Mouse (Mus musculus) CH12.LX (cell line): ENCODE results near the gene Prrt4. TPM values are rescaled to one million over a fixed set of nuclear protein-coding genes. Genes with fewer than 3 reads are reported as not detected.

ENCODE experiments used
- DNase-seq: peaks from one replicate; pipeline ENCODE4 v3.0.0-alpha.2; 2013; ENCODE audit errors: extremely low read depth
- H3K27ac ChIP-seq: 2 replicates; pipeline ENCODE4 v1.5.1; 2012; ENCODE audit warnings: low read depth, mild to moderate bottlenecking, control low read depth, moderate library complexity; ENCODE audit not compliant: insufficient read depth
- H3K27me3 ChIP-seq: replicated peaks from 2 replicates; pipeline ENCODE3; 2012; ENCODE audit warnings: inconsistent platforms
- H3K36me3 ChIP-seq, 2 experiments: replicated peaks in 1 of 2; 2 replicates each; pipeline versions ENCODE3 to v1.6.1; 2012; ENCODE audit warnings: inconsistent platforms in 1 of 2, low read length in 1 of 2, mild to moderate bottlenecking in 1 of 2, mixed read lengths in 1 of 2, moderate library complexity in 1 of 2; ENCODE audit not compliant: control insufficient read depth in 1 of 2, insufficient read depth in 1 of 2
- H3K4me1 ChIP-seq, 2 experiments: 2 replicates each; pipeline ENCODE4 v1.6.1; 2012; ENCODE audit warnings: inconsistent platforms in 1 of 2, moderate library complexity in 1 of 2; ENCODE audit not compliant: insufficient read depth in 2 of 2, control insufficient read depth in 1 of 2
- H3K4me2 ChIP-seq: 2 replicates; pipeline ENCODE4 v1.6.1; 2012; ENCODE audit warnings: low read depth, mild to moderate bottlenecking, control low read depth; ENCODE audit not compliant: poor library complexity, insufficient read depth, severe bottlenecking
- H3K4me3 ChIP-seq, 3 experiments: fragments of 150-350 bp in 1 of 3; sonication (generic) in 1 of 3; replicated peaks in 1 of 3; 2 replicates each; pipeline versions ENCODE3 to v1.5.1; 2011 to 2012; ENCODE audit warnings: low read depth in 2 of 3, low read length in 2 of 3, mild to moderate bottlenecking in 2 of 3, moderate library complexity in 2 of 3, control low read depth in 1 of 3, improper control_type of control experiment in 1 of 3, inconsistent platforms in 1 of 3, mixed read lengths in 1 of 3; ENCODE audit not compliant: poor library complexity in 1 of 3
- H3K79me2 ChIP-seq: replicated peaks from 2 replicates; pipeline ENCODE4 v1.6.1; 2012; ENCODE audit warnings: mild to moderate bottlenecking, moderate library complexity; ENCODE audit not compliant: control insufficient read depth, poor library complexity, insufficient read depth, severe bottlenecking; ENCODE audit errors: extremely low read depth
- H3K9ac ChIP-seq: 2 replicates; pipeline ENCODE4 v1.6.1; 2012; ENCODE audit warnings: low read depth, mild to moderate bottlenecking, control low read depth, moderate library complexity; ENCODE audit not compliant: insufficient read depth
- H3K9me3 ChIP-seq: replicated peaks from 2 replicates; pipeline ENCODE3; 2012; ENCODE audit warnings: low read length, inconsistent platforms, mixed read lengths
- CHD1 ChIP-seq: IDR thresholded peaks from 2 replicates; pipeline ENCODE4 v1.6.1; 2012; ENCODE audit warnings: low read depth, low read length, improper control_type of control experiment, inconsistent platforms
- CTCF ChIP-seq, 2 experiments: IDR thresholded peaks in 1 of 2; conservative IDR thresholded peaks in 1 of 2; 2 replicates each; pipeline ENCODE4 v1.5.1; 2011 to 2012; ENCODE audit warnings: low read depth in 2 of 2, low read length in 2 of 2, improper control_type of control experiment in 1 of 2, inconsistent platforms in 1 of 2, mild to moderate bottlenecking in 1 of 2, moderate library complexity in 1 of 2
- E2F4 ChIP-seq: IDR thresholded peaks from 2 replicates; pipeline ENCODE4 v1.6.1; 2011; ENCODE audit warnings: low read depth, low read length, improper control_type of control experiment; ENCODE audit not compliant: insufficient replicate concordance
- ELF1 ChIP-seq: IDR thresholded peaks from 2 replicates; pipeline ENCODE4 v1.6.1; 2014; ENCODE audit warnings: low read depth, mild to moderate bottlenecking, inconsistent platforms, low read length, improper control_type of control experiment
- EP300 ChIP-seq: IDR thresholded peaks from 2 replicates; pipeline ENCODE4 v1.6.1; 2011; ENCODE audit warnings: low read length, improper control_type of control experiment
- ETS1 ChIP-seq: conservative IDR thresholded peaks from 2 replicates; pipeline ENCODE4 v1.6.1; 2012; ENCODE audit warnings: low read depth, mild to moderate bottlenecking, inconsistent platforms, low read length, improper control_type of control experiment, moderate library complexity
- GABPA ChIP-seq: IDR thresholded peaks from 2 replicates; pipeline ENCODE4 v1.6.1; 2012; ENCODE audit warnings: low read depth, low read length, improper control_type of control experiment, inconsistent platforms; ENCODE audit not compliant: insufficient replicate concordance
- IRF4 ChIP-seq: IDR thresholded peaks from 2 replicates; pipeline ENCODE4 v1.6.1; 2014; ENCODE audit warnings: low read depth, mild to moderate bottlenecking, inconsistent platforms, low read length, improper control_type of control experiment
- JUN ChIP-seq: IDR thresholded peaks from 2 replicates; pipeline ENCODE4 v1.6.1; 2011; ENCODE audit warnings: low read depth, mild to moderate bottlenecking, low read length, improper control_type of control experiment, moderate library complexity; ENCODE audit not compliant: insufficient read depth
- KAT2A ChIP-seq: IDR thresholded peaks from 2 replicates; pipeline ENCODE4 v1.6.1; 2012; ENCODE audit warnings: low read length, improper control_type of control experiment, inconsistent platforms; ENCODE audit not compliant: insufficient replicate concordance
- MAFK ChIP-seq: IDR thresholded peaks from 2 replicates; pipeline ENCODE4 v1.6.1; 2011; ENCODE audit warnings: low read length, improper control_type of control experiment; ENCODE audit not compliant: insufficient replicate concordance
- MEF2A ChIP-seq: IDR thresholded peaks from 2 replicates; pipeline ENCODE4 v1.6.1; 2014; ENCODE audit warnings: low read depth, mild to moderate bottlenecking, inconsistent platforms, low read length, improper control_type of control experiment, borderline replicate concordance
- MXI1 ChIP-seq: IDR thresholded peaks from 2 replicates; pipeline ENCODE4 v1.6.1; 2011; ENCODE audit warnings: mild to moderate bottlenecking, low read depth, low read length, improper control_type of control experiment
- MYC ChIP-seq: IDR thresholded peaks from 2 replicates; pipeline ENCODE4 v1.6.1; 2011; ENCODE audit warnings: low read depth, mild to moderate bottlenecking, improper control_type of control experiment, low read length
- NELFE ChIP-seq: IDR thresholded peaks from 2 replicates; pipeline ENCODE4 v1.6.1; 2011; ENCODE audit warnings: low read depth, low read length, improper control_type of control experiment
- NRF1 ChIP-seq: IDR thresholded peaks from 2 replicates; pipeline ENCODE4 v1.6.1; 2014; ENCODE audit warnings: low read depth, mild to moderate bottlenecking, inconsistent platforms, low read length, improper control_type of control experiment, moderate library complexity
- PAX5 ChIP-seq: IDR thresholded peaks from 2 replicates; pipeline ENCODE4 v1.6.1; 2012; ENCODE audit warnings: low read length, inconsistent platforms, mixed read lengths
- POLR2A ChIP-seq: IDR thresholded peaks from 2 replicates; pipeline ENCODE4 v1.6.1; 2011; ENCODE audit warnings: low read depth, mild to moderate bottlenecking, improper control_type of control experiment, low read length
- POLR2AphosphoS2 ChIP-seq: IDR thresholded peaks from 2 replicates; pipeline ENCODE4 v1.6.1; 2011; ENCODE audit warnings: low read depth, low read length, improper control_type of control experiment
- SIN3A ChIP-seq: IDR thresholded peaks from 2 replicates; pipeline ENCODE4 v1.6.1; 2012; ENCODE audit warnings: low read length, improper control_type of control experiment, inconsistent platforms
- SMC3 ChIP-seq: IDR thresholded peaks from 2 replicates; pipeline ENCODE4 v1.6.1; 2011; ENCODE audit warnings: low read depth, low read length, improper control_type of control experiment
- TBP ChIP-seq: conservative IDR thresholded peaks from 2 replicates; pipeline ENCODE4 v1.6.1; 2011; ENCODE audit warnings: low read depth, low read length, improper control_type of control experiment
- UBTF ChIP-seq: IDR thresholded peaks from 2 replicates; pipeline ENCODE4 v1.6.1; 2012; ENCODE audit warnings: low read depth, mild to moderate bottlenecking, inconsistent platforms, low read length, improper control_type of control experiment, moderate library complexity
- USF1 ChIP-seq: IDR thresholded peaks from 2 replicates; pipeline ENCODE4 v1.6.1; 2014; ENCODE audit warnings: low read depth, mild to moderate bottlenecking, inconsistent platforms, low read length, improper control_type of control experiment
- ZC3H11A ChIP-seq: IDR thresholded peaks from 2 replicates; pipeline ENCODE4 v1.6.1; 2012; ENCODE audit warnings: low read depth, mild to moderate bottlenecking, inconsistent platforms, low read length, improper control_type of control experiment
- ZKSCAN1 ChIP-seq: IDR thresholded peaks from 2 replicates; pipeline ENCODE4 v1.6.1; 2012; ENCODE audit warnings: low read depth, inconsistent platforms, low read length, improper control_type of control experiment, borderline replicate concordance
- ZMIZ1 ChIP-seq: IDR thresholded peaks from 2 replicates; pipeline ENCODE4 v1.6.1; 2012; ENCODE audit warnings: low read depth, mild to moderate bottlenecking, inconsistent platforms, low read length, improper control_type of control experiment
- dilution Hi-C: fragments of 300-500 bp; cut with MboI; formaldehyde crosslinking; loops from 2 replicates; pipeline ENCODE4 v1.14.3; 2020; ENCODE audit warnings: low sequenced_read_pairs; ENCODE audit not compliant: extremely low pct_unique_long_range_greater_than_20kb, extremely low pct_ligation_motif_present
- in situ Hi-C: fragments of 300-500 bp; cut with MboI; formaldehyde crosslinking; loops from 3 replicates; pipeline ENCODE4 v1.14.3; 2019; ENCODE audit warnings: low sequenced_read_pairs, low pct_ligation_motif_present, low pct_unique_long_range_greater_than_20kb, mixed read lengths
- polyA plus RNA-seq: library from polyadenylated mRNA; unstranded; fragments of >175 nt; gene quantifications from 2 replicates; pipeline ENCODE4 v1.2.1, GENCODE M21; 2012; ENCODE audit warnings: low read depth; ENCODE audit not compliant: insufficient read length
- total RNA-seq, 2 experiments: library from RNA; depleted of rRNA; stranded (reverse); fragments of 300-350 nt in 1 of 2; fragments of >200 nt in 1 of 2; gene quantifications; 2 replicates each; pipeline ENCODE4 v1.2.3; 2012 to 2014

Prrt4 gene
- total and polyA plus RNA-seq, 3 experiments = not detected

DNA sequence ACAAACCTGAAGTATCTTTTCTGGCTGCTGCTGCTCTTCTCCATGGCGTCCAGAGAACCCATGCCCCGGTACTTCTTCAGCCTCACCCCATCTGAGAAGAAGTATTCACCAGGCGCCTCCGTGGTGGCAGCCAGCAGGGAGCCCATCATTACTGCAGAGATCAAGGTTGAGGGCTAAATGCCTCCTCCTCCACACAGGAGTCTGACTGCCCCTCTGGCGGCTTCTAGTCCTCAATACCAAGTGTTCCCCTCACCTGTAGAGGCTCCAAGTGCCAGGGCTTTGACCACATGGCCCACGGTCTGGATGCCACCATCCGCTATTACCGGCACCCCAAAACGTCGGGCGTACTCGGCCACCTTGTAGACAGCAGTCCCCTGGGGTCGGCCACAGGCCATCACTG lies 23.7 kb upstream of the Prrt4 start:
- no peaks in the 10 kb centered on the region for H3K9me3 ChIP-seq
- H3K4me1 ChIP-seq = peaks cover 0 to 6% of the 10 kb centered on the region in 2 experiments; a peak in 2 of 4 replicates
- no peak overlapping the region for H3K27ac ChIP-seq
- no peaks in the 10 kb centered on the region for H3K27me3 ChIP-seq
- in situ Hi-C loops = loop anchor here (5.0 to 10.0 kb wide), 2 partner anchors 36 to 72 kb away; partner anchors contain the start of genes Fam71f2, Hilpda and Rbm28
- H3K4me3 ChIP-seq = no peak overlapping the region
- no peak for DNase-seq
- H3K36me3 ChIP-seq = peaks cover 44 to 70% of the 10 kb centered on the region in 2 experiments
- dilution Hi-C loops = no loop called here
- H3K9ac ChIP-seq = no peak overlapping the region
- H3K79me2 ChIP-seq = no peaks in the 10 kb centered on the region
- no peak overlapping the region for H3K4me2 ChIP-seq
- TF ChIP-seq MYC (no peak), CHD1 (no peak), SMC3 (no peak), E2F4 (no peak), MXI1 (no peak), IRF4 (no peak), POLR2A (no peak), USF1 (no peak), POLR2AphosphoS2 (no peak), ZMIZ1 (no peak), PAX5 (no peak), NRF1 (no peak), SIN3A (no peak), KAT2A (no peak), MAFK (no peak), ZC3H11A (no peak), NELFE (no peak)
- TF ChIP-seq, all 38 proteins: peak for 0

DNA sequence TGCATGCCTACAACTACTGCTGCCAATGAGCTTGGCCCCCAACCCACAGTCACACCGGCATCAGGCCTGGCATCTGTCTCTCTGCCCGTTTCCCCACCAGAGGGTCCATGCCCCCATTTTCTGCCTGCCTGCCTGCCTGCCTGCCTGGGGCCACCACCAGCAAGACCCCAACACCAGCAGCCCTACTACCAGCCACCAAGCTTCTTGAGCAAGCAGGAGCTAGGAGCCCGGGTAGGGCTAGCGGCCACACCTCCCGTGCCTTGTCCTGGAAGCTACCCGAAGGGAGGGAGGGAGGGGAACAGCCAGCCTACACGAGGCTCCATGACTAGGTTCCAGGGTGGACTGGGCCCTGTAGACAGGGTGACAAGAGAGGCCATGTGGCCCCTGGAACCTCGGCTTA lies 22.6 kb upstream of the Prrt4 start:
- Histone ChIP-seq H3K4me2 (no peak overlapping the region), H3K27ac (no peak overlapping the region), H3K36me3 (peaks cover 42 to 65% of the 10 kb centered on the region in 2 experiments), H3K4me1 (peaks cover 0 to 4% of the 10 kb centered on the region in 2 experiments; a peak in 1 of 4 replicates), H3K9ac (no peak overlapping the region), H3K27me3 (no peaks in the 10 kb centered on the region), H3K4me3 (no peak overlapping the region), H3K79me2 (no peaks in the 10 kb centered on the region), H3K9me3 (no peaks in the 10 kb centered on the region)
- in situ Hi-C loops (loop anchor here (5.0 to 10.0 kb wide), 2 partner anchors 35 to 73 kb away; partner anchors contain the start of genes Fam71f2, Hilpda and Rbm28), dilution Hi-C loops (no loop called here)
- no peak for DNase-seq
- TF ChIP-seq POLR2A (no peak), ZC3H11A (no peak), EP300 (no peak), ZKSCAN1 (no peak), GABPA (no peak), NRF1 (no peak), MXI1 (no peak), NELFE (no peak), CTCF (conservative IDR thresholded peaks at IDR 0.05 in 1 of 2, IDR thresholded peaks at IDR 0.05 in 1 of 2; ENCODE audit: low read depth in 2 of 2, low read length in 2 of 2) (no peak), TBP (no peak), ETS1 (no peak), MEF2A (no peak), ELF1 (no peak), UBTF (no peak), E2F4 (no peak), JUN (no peak)
